Mouse (Mus musculus): ENCODE measurements around the gene Rpl7a. TPM values are rescaled to one million over a fixed set of nuclear protein-coding genes. Genes with fewer than 3 reads are reported as not detected.

The Rpl7a gene
- total and polyA plus RNA-seq, 3 experiments: 1,142 to 3,395 (median 3,077) TPM

DNA sequence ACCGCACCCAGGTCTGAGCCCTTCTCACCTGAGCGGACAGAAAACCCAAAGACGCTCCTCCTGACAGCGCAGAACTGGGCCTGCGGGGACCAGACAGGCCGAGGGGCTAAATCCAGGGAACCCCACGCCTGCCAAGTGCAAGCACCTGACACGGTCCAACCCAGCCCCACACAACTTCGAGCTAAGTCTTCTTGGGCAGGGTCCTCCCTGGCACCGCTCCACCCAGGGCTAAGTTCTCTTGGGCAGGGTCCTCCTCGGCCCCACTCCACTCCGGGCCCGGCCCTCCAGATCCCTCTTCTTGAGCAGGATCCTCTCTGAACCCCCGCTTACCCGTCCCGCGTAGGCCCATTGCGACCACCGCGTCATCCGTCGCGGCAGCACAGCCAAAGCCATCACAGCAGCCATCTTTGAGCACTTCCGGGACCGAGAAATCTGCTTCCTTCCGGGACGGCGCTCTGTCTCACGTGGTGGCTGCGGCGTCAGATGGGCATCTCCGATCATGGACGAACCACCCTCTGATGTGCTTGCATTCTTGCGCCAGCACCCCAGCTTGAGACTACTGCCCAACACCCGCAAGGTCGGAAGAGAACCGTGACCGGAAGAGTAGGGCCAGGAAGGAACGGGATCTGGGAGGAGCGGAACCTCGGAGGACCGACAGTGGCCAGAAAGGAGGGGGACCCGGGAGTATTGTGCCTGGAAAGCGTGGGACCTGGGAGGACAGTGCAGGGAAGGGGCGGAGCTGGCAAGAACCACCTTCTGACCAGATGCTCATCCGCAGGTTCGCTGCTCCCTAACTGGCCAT lies 5.6 kb downstream of the Rpl7a start, which contains the start of the genes Surf2 and Surf1:
Gene Surf2, plus strand, starts transcription at position 441 of the 802 bp plus-strand sequence.
Gene Surf1, minus strand, starts transcription at position 604 of the 802 bp plus-strand sequence.
- Histone ChIP-seq H3K9me3 (replicated peaks; ENCODE audit: low read length) (no peaks in the 10 kb centered on the region), H3K4me3 (replicated peaks in 1 of 3; ENCODE audit: low read depth in 2 of 3, low read length in 2 of 3, poor library complexity in 1 of 3) (peak within 1 kb of the TSS; percentile 85 to 94 (median 90)), H3K27ac (ENCODE audit: insufficient read depth, low read depth) (peak within 1 kb of the TSS; percentile 58), H3K27me3 (replicated peaks) (no peaks in the 10 kb centered on the region), H3K4me2 (ENCODE audit: insufficient read depth, low read depth, poor library complexity, severe bottlenecking) (peak within 1 kb of the TSS; percentile 89), H3K4me1 (ENCODE audit: control insufficient read depth in 1 of 2, insufficient read depth in 2 of 2) (peaks cover 17 to 58% of the 10 kb centered on the region in 2 experiments), H3K79me2 (replicated peaks; ENCODE audit: control insufficient read depth, extremely low read depth, insufficient read depth, poor library complexity, severe bottlenecking) (peaks cover 66% of the 10 kb centered on the region), H3K36me3 (replicated peaks in 1 of 2; ENCODE audit: control insufficient read depth in 1 of 2, insufficient read depth in 1 of 2, low read length in 1 of 2) (peaks cover 66 to 74% of the 10 kb centered on the region in 2 experiments), H3K9ac (ENCODE audit: insufficient read depth, low read depth) (peak within 1 kb of the TSS; percentile 89)
- in situ Hi-C loops (cut with MboI; ENCODE audit: low pct_ligation_motif_present, low pct_unique_long_range_greater_than_20kb, low sequenced_read_pairs): no loop called here
- peak; percentile 89 for DNase-seq (ENCODE audit: extremely low read depth)
- dilution Hi-C loops (cut with MboI; ENCODE audit: extremely low pct_ligation_motif_present, extremely low pct_unique_long_range_greater_than_20kb, low sequenced_read_pairs): no loop called here
- TF ChIP-seq ZMIZ1 (IDR thresholded peaks at IDR 0.05; ENCODE audit: low read depth, low read length) (peak; percentile 86), MEF2A (IDR thresholded peaks at IDR 0.05; ENCODE audit: borderline replicate concordance, low read depth, low read length) (peak; percentile 12; the same call in 1 of the 2 replicates), ZNF384 (IDR thresholded peaks at IDR 0.05; ENCODE audit: low read depth, low read length) (no peak), CHD1 (IDR thresholded peaks at IDR 0.05; ENCODE audit: low read depth, low read length) (no peak), PAX5 (IDR thresholded peaks at IDR 0.05; ENCODE audit: low read length) (no peak), BHLHE40 (IDR thresholded peaks at IDR 0.05; ENCODE audit: low read depth, low read length) (peak; percentile 83), ZKSCAN1 (IDR thresholded peaks at IDR 0.05; ENCODE audit: borderline replicate concordance, low read depth, low read length) (no peak), RCOR1 (conservative IDR thresholded peaks at IDR 0.05; ENCODE audit: low read depth, low read length) (no peak), TBP (conservative IDR thresholded peaks at IDR 0.05; ENCODE audit: low read depth, low read length) (peak; percentile 61; the same call in 1 of the 2 replicates), MXI1 (IDR thresholded peaks at IDR 0.05; ENCODE audit: low read depth, low read length) (peak; percentile 98), NRF1 (IDR thresholded peaks at IDR 0.05; ENCODE audit: low read depth, low read length) (peak; percentile 39; the same call in 1 of the 2 replicates), GABPA (IDR thresholded peaks at IDR 0.05; ENCODE audit: insufficient replicate concordance, low read depth, low read length) (no peak), ETS1 (conservative IDR thresholded peaks at IDR 0.05; ENCODE audit: low read depth, low read length) (0 out of 2 replicates have a peak, but pooled peaks have one; percentile 33), ZC3H11A (IDR thresholded peaks at IDR 0.05; ENCODE audit: low read depth, low read length) (no peak), SMC3 (IDR thresholded peaks at IDR 0.05; ENCODE audit: low read depth, low read length) (no peak), SIN3A (IDR thresholded peaks at IDR 0.05; ENCODE audit: low read length) (peak; percentile 98), POLR2A (IDR thresholded peaks at IDR 0.05; ENCODE audit: low read depth, low read length) (peak; percentile 93), TCF12 (IDR thresholded peaks at IDR 0.05; ENCODE audit: low read depth, low read length) (peak; percentile 91), UBTF (IDR thresholded peaks at IDR 0.05; ENCODE audit: low read depth, low read length) (no peak), CHD2 (IDR thresholded peaks at IDR 0.05; ENCODE audit: low read length) (no peak), MAX (IDR thresholded peaks at IDR 0.05; ENCODE audit: low read length) (peak; percentile 94), MAZ (IDR thresholded peaks at IDR 0.05; ENCODE audit: low read depth, low read length) (no peak), NELFE (IDR thresholded peaks at IDR 0.05; ENCODE audit: low read depth, low read length) (peak; percentile 90), HCFC1 (IDR thresholded peaks at IDR 0.05; ENCODE audit: low read depth, low read length) (peak; percentile 82), POLR2AphosphoS2 (IDR thresholded peaks at IDR 0.05; ENCODE audit: low read depth, low read length) (peak; percentile 27; the same call in 1 of the 2 replicates), ELF1 (IDR thresholded peaks at IDR 0.05; ENCODE audit: low read depth, low read length) (peak; percentile 94), USF2 (conservative IDR thresholded peaks at IDR 0.05; ENCODE audit: low read depth, low read length) (peak; percentile 54), IRF4 (IDR thresholded peaks at IDR 0.05; ENCODE audit: low read depth, low read length) (peak; percentile 33; the same call in 1 of the 2 replicates), JUN (IDR thresholded peaks at IDR 0.05; ENCODE audit: insufficient read depth, low read depth, low read length) (no peak), MAFK (IDR thresholded peaks at IDR 0.05; ENCODE audit: insufficient replicate concordance, low read length) (no peak), EP300 (IDR thresholded peaks at IDR 0.05; ENCODE audit: low read length) (no peak), JUND (conservative IDR thresholded peaks at IDR 0.05; ENCODE audit: low read depth, low read length) (no peak), RAD21 (IDR thresholded peaks at IDR 0.05; ENCODE audit: low read depth, low read length) (no peak), CTCF (conservative IDR thresholded peaks at IDR 0.05 in 1 of 2, IDR thresholded peaks at IDR 0.05 in 1 of 2; ENCODE audit: low read depth in 2 of 2, low read length in 2 of 2) (no peak), USF1 (IDR thresholded peaks at IDR 0.05; ENCODE audit: low read depth, low read length) (peak; percentile 80), MYC (IDR thresholded peaks at IDR 0.05; ENCODE audit: low read depth, low read length) (peak; percentile 93), E2F4 (IDR thresholded peaks at IDR 0.05; ENCODE audit: insufficient replicate concordance, low read depth, low read length) (no peak), KAT2A (IDR thresholded peaks at IDR 0.05; ENCODE audit: insufficient replicate concordance, low read length) (0 out of 2 replicates have a peak, but pooled peaks have one; percentile 60)
